Mouse (Mus musculus) lung, postnatal 4 days (tissue): ENCODE data around the gene Zfp787.
"Not testable (repeated sequence)": the region's sequence is repeated elsewhere in the genome, so short reads cannot be mapped to it uniquely, and the experiment has no call there.

Experiments
- DNase-seq, 2 experiments: peaks; one replicate each; pipeline ENCODE4 v3.0.0; 2021

Zfp787 gene

DNA sequence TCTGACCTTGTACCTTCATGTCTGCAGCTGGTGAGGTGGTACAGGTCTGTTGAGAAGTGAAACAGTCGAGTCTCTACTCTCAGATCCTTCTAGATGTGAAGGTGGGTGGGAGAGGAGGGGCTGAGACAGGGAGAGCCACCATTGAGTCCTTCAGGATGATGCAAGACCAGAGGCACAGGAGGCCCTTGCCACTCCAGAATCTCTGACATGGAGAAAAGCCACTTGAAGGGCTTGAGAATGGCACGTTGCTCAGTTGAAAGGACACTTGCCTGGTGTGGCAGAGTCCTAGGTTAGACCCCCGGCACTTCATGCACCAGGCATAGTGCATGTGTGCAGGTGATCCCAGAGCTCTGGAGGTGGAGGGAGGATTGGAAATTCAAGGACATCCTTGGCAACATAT lies 5.7 kb upstream of the Zfp787 start:
- peak in 1 of 2 experiments; percentile 49 for DNase-seq

DNA sequence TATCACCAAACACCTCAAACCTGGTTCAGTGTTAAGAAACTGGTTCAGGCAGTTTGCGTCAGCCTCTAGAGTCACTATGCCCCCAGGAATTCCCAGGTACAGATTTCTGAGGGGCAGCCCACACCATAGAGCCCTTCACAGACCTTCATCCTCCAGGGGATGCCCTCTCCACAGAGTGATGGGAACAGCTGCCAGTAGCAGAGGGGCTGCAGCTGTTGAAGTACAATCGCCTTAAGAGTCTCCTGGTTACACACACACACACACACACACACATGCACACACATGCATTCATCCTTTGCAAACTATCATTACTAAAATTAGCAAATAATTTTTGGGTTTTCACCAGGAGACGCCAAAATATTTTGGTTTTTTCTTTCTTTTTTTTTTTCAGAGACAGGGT lies 3.8 kb upstream of the Zfp787 start:
- DNase-seq = no peak

GRCm38 (mm10) chr7:6157479-6157878 lies 1.7 kb upstream of the Zfp787 start:
- DNase-seq = no peak

DNA sequence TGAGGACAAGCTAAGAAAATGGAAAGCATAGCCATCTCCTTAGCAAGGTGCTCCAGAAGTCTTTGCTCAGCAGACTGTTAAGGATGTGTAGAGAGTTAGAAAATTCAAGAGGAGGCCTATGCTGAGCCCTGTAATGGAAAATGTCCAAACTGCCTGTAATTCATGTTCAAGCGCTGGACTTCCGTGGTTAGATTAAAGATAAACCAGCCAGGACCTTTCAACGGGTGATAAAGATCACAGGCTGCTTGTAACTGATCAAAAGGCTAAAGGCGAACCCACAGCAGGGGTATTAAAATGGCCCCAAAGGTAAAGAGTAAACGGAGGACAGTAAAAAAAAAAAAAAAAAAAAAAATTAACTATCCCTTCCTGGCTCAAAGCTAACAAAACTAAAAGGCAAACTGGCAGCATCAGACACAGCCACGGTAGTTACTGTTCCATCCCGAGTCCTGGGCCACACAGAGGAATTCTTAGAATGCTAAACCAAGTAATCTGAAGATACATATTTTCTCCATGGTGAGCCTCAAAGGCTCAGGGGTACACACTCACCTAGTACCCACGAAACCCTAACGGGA lies 1.2 kb upstream of the Zfp787 start:
- DNase-seq = no peak

DNA sequence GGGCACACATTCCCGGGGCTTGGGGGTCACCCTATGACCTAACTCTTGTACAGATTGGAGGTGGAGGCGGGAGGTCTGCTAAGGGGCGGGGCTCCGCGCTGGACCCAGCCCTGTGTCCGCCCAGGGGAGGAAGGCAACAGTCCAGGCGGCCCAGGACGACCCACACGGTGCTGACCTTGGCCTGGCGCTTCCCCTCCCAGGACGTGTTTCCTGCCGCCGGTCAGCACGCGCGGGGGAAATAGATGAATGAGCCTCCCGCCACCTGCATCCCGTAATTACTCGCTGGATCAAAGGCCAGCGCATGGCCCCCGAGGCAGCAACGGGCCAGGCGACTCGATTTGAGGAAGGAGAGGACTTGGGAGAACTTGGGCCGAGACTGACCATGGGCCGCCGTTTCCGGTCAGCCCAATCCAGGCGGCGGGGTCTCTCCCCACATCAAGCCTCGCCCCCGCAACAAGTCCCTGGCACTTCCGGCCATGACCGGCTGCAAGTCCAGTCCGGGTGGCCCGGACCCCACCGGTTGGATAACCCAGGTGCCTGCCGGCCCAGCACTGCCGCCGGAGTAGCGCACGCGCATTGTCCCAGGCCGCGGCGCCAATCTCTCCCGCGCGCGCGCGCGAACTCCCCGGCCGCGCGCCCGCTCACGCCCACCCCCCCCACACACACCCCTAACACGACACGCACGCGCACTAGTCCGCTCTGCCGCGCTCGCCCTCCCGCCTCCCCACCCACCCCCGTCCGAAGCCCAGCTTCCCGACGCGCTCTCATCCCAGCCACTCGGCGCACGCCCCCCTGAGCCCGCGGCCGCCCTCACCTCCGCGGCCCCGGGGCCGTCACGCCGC lies 545 bp downstream of the Zfp787 start:
- DNase-seq = peak; percentile 86 to 89

DNA sequence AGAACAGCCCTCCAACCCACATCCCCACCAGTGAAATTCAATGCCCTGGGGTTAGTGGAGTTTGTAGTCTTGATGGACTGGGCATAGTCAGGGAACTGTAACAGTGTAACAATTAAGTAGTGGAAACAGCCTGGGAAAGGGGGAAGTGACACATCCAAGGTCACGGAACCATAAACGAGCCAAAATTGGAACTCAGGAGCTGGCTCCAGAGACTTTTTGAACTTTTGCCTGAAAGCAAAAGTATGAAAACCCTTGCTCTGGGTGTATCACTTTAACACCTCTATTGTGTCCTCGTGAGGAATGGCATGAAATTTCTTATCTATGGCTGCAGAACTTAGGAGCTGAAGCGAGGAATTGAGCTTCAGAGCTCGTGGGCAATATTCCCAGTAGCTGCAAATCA lies 1.6 kb downstream of the Zfp787 start:
- no peak for DNase-seq

DNA sequence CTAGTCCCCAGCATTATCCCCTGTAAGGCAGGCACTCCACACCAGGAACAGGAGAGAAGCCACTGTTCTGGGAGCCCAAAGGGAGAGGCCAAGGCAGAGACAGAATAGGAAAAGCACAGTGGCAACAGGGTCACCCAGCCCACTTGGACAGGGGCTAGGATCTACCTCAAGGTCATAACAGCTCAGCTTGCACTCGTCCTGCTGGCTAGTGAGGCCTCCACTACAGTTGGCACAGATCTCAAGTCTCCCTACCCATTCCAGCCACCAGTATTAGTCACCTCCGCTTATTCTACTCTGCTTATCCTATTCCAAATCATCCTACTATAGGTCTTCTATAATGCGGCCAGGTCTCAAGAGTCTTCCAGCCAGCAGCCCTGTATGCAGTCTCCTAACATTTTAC lies 2.7 kb downstream of the Zfp787 start:
- DNase-seq = no peak

DNA sequence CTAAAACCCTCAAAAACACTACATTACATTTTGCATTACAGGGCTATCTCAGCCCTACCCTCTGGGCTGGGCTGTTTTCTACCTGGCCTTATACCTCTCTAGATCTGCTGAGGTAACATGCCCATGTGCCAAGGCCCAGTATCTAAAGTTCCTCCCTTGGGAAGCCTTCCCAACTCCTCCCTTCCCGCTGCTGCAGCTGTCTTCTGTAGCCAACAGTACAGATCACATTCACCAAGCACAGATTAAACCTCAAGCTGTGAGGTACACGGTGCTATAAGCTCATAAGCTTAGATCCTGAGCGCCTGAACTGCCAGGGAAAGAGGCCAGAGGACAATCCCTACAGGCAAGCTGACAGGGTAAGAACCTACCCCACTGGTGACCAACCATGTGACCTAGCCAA lies 3.8 kb downstream of the Zfp787 start:
- no peak for DNase-seq

- no peak for DNase-seq
Observed at GRCm38 (mm10) chr7:6151266-6151665, 4.5 kb downstream of the Zfp787 start.

- DNase-seq = peak in 1 of 2 experiments; percentile 30
Observed at GRCm38 (mm10) chr7:6147688-6148087, 8.1 kb downstream of the Zfp787 start.

DNA sequence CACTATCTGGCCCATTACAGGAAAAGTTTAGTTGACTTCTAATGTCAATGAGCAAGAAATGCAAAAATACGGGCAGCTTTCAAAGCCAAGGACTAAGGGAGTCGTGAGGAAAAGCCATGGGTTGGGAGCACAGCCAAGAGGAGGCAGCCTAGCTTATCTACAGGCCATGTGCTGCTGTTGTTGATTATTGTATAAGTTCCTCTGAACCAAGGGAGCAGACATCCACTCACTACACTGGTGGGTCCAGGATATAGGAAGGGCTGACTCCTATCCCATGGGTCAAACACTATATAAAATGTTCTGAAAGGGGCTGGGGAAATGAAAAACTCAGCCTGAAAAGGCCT lies 8.8 kb downstream of the Zfp787 start:
- no peak for DNase-seq

GRCm38 (mm10) chr7:6146194-6146981 lies 9.4 kb downstream of the Zfp787 start:
- no peak for DNase-seq

- no peak for DNase-seq
Observed at GRCm38 (mm10) chr7:6145423-6146188, 10.2 kb downstream of the Zfp787 start.

DNA sequence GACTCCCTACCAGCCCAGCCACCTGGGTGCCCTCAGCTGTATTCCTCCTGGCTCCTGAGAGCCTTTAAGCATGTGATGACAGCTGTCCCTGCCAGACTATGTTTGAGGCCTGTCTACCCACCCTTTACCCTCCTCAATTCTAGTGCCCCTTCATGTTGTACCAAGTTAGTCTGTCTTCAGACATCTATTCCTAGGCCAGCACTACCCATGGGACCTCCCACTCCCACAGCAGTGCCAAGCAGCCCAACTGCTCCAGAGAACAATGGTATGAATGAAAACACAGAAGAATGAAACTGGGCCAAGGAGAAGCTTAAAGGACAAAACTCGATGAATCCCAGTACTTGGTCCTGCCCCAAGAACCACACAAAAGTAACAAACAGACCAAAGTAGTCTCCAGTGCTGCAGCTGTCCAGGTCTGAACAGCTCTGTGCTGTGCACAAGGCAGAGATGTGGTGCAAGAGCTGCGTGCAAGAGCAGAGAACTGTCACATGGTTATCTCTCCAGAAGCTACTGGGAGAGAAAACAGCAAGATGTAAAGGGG lies 11.7 kb downstream of the Zfp787 start:
- no peak for DNase-seq

DNA sequence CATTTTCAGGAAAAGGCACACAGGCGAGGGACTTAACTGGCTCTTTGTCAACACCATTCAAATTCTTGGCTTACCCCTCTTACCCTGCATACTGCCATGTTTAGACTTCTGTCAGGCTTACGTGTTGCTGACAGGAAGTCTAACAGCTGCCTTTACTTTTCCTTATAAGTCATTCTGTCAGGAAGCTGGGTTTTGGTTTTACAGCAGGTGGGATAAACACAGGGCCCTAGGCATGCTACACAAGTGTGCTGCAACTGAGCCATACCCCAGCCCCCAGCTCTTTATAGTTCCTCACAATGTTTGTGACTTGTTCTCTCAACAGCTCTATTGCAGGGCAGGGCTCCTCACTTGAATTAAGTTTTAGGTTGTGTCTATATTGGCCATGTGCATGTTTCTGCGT lies 16.5 kb downstream of the Zfp787 start:
- no peak for DNase-seq

DNA sequence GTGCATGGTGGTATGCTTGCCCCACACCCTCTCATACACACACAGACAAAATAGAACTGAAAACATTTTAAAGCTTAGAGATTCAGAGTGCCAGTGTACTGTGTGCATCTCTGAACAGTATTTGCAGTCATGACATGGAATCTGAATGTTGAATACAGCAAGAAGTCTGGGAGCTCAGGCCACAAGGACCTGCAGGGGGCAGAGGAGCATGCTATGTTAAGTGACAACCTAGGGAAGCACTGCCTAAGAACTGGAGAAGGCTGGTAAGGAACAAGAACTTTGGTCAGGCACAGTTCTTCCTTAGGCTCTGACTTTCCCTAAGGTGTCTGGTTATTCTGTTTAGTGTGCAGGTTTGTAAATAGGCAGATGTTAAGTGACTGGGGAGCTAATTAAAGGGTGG lies 19.3 kb downstream of the Zfp787 start:
- DNase-seq = no peak

GRCm38 (mm10) chr7:6132646-6133045 lies 23.2 kb downstream of the Zfp787 start:
- DNase-seq = no peak

DNA sequence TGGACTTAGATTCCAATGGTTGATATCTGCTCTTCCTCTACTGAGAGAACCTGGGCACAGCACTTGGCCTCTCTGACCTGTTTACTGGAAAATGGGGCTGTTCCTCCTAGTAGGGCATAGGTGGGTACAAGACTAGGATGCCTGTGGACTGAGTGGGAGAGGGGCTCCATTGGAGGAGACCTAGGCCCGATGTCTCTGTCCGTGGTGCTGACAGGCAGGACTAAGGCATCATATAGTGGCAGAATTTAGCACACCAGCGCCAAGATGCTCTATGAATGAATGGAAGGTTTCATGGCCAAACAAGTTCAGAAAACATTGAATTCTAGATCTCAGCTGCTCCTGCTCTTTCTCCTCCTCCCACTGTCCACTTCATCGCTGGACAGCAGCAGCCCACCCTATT lies 25.5 kb downstream of the Zfp787 start:
- DNase-seq = no peak

DNA sequence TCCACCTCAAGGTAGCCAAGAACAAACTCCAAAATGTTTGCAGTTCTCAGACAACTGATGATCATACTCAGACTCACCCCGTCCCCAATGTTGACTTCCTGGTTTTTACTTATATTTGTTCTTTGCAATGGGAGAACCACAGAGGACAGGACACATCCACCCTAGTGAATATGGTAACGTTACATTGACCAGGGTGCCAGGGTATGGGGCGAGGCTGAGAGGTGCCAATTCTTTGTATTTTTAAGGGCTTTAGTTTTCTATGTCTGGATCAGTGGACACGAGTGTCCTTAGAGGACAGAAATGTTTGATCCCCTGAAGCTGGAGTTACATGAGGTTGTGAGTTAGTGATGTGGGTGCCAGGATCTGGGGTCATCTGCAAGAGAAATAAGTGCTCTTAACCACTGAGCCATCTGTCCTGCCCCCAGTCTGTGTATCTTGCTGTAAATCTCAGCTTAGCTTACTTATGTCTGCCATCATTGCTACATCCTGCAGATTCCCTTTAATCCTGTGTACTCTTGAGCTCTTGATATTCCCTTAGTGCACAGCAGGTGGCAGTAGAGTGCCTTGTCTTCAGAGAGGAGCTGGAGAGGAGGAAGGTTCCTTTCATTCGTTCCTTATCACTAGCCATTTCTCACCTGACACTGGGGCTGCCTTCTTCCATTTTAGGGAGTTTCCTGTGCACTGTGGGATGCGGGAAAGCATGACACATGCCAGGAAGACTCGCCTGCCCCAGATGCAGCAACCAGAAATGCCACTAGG lies 28.9 kb downstream of the Zfp787 start:
- peak in 1 of 2 experiments; percentile 81 for DNase-seq

- not testable (repeated sequence) for DNase-seq
Observed at GRCm38 (mm10) chr7:6121128-6121527, 34.7 kb downstream of the Zfp787 start.

DNA sequence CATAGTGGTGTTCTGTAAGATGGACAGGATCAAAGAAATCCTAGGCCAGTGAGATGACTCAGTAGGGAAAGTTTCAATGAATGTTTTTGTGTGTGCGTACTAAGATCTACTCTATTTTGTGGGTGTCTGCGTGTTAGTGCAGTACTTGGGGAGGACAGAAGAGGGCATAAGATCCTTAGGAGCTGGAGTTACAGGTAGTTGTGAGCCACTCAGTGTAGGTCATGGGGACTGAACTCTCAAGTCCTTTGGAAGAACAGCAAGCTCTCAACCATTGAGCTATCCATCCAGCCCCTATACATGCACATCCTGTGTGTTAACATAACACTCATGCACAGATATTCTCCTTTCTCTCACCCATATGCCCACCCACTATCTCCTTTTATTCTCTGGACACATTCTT lies 35.7 kb downstream of the Zfp787 start:
- not testable (repeated sequence) for DNase-seq

DNA sequence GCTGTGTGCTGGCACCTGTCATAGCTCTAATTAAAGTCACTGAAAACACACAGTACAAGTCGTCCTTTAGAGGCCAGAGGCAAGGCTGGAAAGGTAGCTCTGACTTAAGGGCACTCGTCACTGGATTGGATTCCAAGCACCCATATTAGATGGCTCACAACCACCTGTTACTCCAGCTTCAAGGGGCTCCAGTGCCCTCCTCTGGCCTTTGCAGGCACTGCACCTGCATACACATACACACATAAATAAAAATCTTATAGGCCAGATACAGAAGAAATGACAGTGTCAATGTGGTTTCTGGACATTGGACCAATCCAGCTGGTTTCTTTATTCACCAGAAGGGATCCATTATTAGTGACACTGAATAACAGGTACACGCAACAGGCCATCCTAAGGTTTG lies 36.3 kb downstream of the Zfp787 start:
- no peak for DNase-seq
